Mouse (Mus musculus) thymus, adult 2 months (tissue): ENCODE measurements around the gene Pdpr. TPM values are rescaled to one million over a fixed set of nuclear protein-coding genes. Genes with fewer than 3 reads are reported as not detected.

Experiments used
- DNase-seq: peaks from one replicate; pipeline ENCODE4 v3.0.0; 2021
- H3K27ac ChIP-seq: fragments of 200-500 bp; 2 replicates; pipeline ENCODE4 v1.5.1; 2012; ENCODE audit warnings: low read length, control low read depth; ENCODE audit not compliant: control insufficient read depth, insufficient read depth
- H3K27me3 ChIP-seq: fragments of 200-500 bp; 2 replicates; pipeline ENCODE4 v1.6.1; 2012; ENCODE audit warnings: mild to moderate bottlenecking, low read length, moderate library complexity, mixed read lengths; ENCODE audit not compliant: control insufficient read depth, insufficient read depth
- H3K36me3 ChIP-seq: fragments of 200-500 bp; 2 replicates; pipeline ENCODE4 v1.6.1; 2012; ENCODE audit warnings: mild to moderate bottlenecking, low read length, moderate library complexity; ENCODE audit not compliant: control insufficient read depth, insufficient read depth
- H3K4me1 ChIP-seq: fragments of 200-500 bp; replicated peaks from 2 replicates; pipeline ENCODE4 v1.6.1; 2012; ENCODE audit warnings: low read length; ENCODE audit not compliant: control insufficient read depth, insufficient read depth
- H3K4me3 ChIP-seq: fragments of 200-500 bp; 2 replicates; pipeline ENCODE4 v1.5.1; 2012; ENCODE audit warnings: mild to moderate bottlenecking, low read length, control low read depth, moderate library complexity; ENCODE audit not compliant: control insufficient read depth, insufficient read depth
- CTCF ChIP-seq: fragments of 200-500 bp; IDR thresholded peaks from 2 replicates; pipeline ENCODE4 v1.5.1; 2012; ENCODE audit warnings: mild to moderate bottlenecking, control low read depth, low read length, moderate library complexity, borderline replicate concordance; ENCODE audit not compliant: control insufficient read depth, poor library complexity, insufficient read depth; ENCODE audit errors: extremely low read depth
- POLR2A ChIP-seq: fragments of 200-500 bp; IDR thresholded peaks from 2 replicates; pipeline ENCODE4 v1.6.1; 2012; ENCODE audit warnings: mild to moderate bottlenecking, low read length, control low read depth, moderate library complexity; ENCODE audit not compliant: control insufficient read depth, poor library complexity, insufficient read depth; ENCODE audit errors: extremely low read depth
- WGBS: fragments of 180-500 bp; shearing (Covaris S2); methylation state at CpG from one replicate; pipeline ENCODE4 v1.1.7; 2018; 5-methylcytosine and 5-hydroxymethylcytosine counted together
- polyA plus RNA-seq: library from polyadenylated mRNA; depleted of rRNA; stranded (reverse); fragments of >200 nt; gene quantifications from 2 replicates; pipeline ENCODE4 v1.2.3, GENCODE M21; 2012

The Pdpr gene
- polyA plus RNA-seq, 1 experiment, result 19.8 TPM

- no peak within 1 kb of the TSS for H3K27ac ChIP-seq
- peak within 1 kb of the TSS; percentile 92 for H3K4me3 ChIP-seq
- DNase-seq, result peak; percentile 90
- 2% methylated on average over 68 of the region's 68 CpGs for WGBS
- H3K36me3 ChIP-seq, result peaks cover 21% of the 10 kb centered on the region
- peaks cover 5% of the 10 kb centered on the region for H3K4me1 ChIP-seq
- TF ChIP-seq CTCF (peak; percentile 85), POLR2A (peak; percentile 48)
- H3K27me3 ChIP-seq, result no peaks in the 10 kb centered on the region
These were observed 38.2 kb upstream of the Pdpr start, which contains the start of gene Exosc6 for GRCm38 (mm10) chr8:111056158-111056663. TSS of gene Exosc6 (plus strand) at chr8:111056339.

- Histone ChIP-seq H3K27ac (no peak overlapping the region), H3K27me3 (no peaks in the 10 kb centered on the region), H3K4me3 (peak overlapping the region; percentile 92), H3K36me3 (peaks cover 21% of the 10 kb centered on the region), H3K4me1 (peaks cover 8% of the 10 kb centered on the region)
- no peak for DNase-seq
- peak; percentile 36; the same call in 1 of the 2 replicates for TF ChIP-seq CTCF
- TF ChIP-seq POLR2A, result no peak
- 1% methylated on average over 63 of the region's 63 CpGs for WGBS
These were observed 37.6 kb upstream of the Pdpr start for GRCm38 (mm10) chr8:111056691-111057293.

- Histone ChIP-seq H3K4me1 (peaks cover 12% of the 10 kb centered on the region), H3K27me3 (no peaks in the 10 kb centered on the region), H3K4me3 (no peak overlapping the region), H3K36me3 (peaks cover 12% of the 10 kb centered on the region), H3K27ac (no peak overlapping the region)
- no peak for TF ChIP-seq POLR2A
- 94% methylated on average over 2 of the region's 2 CpGs for WGBS
- no peak for DNase-seq
These were observed 35.4 kb upstream of the Pdpr start for GRCm38 (mm10) chr8:111058946-111059572.

- TF ChIP-seq CTCF (no peak), POLR2A (no peak)
- WGBS, result 1% methylated on average over 14 of the region's 14 CpGs
- Histone ChIP-seq H3K27ac (no peak overlapping the region), H3K36me3 (no peaks in the 10 kb centered on the region), H3K4me3 (peak overlapping the region; percentile 91), H3K4me1 (peaks cover 12% of the 10 kb centered on the region), H3K27me3 (no peaks in the 10 kb centered on the region)
- DNase-seq, result no peak
These were observed 32.8 kb upstream of the Pdpr start for GRCm38 (mm10) chr8:111061688-111062071.

- peak; percentile 86 for DNase-seq
- under 1% methylated on average over 27 of the region's 27 CpGs for WGBS
- no peak for TF ChIP-seq CTCF
- TF ChIP-seq POLR2A, result no peak
- Histone ChIP-seq H3K27ac (no peak overlapping the region), H3K27me3 (no peaks in the 10 kb centered on the region), H3K4me3 (peak overlapping the region; percentile 91), H3K36me3 (no peaks in the 10 kb centered on the region), H3K4me1 (peaks cover 8% of the 10 kb centered on the region)
These were observed 32.2 kb upstream of the Pdpr start for GRCm38 (mm10) chr8:111062072-111062757.

GRCm38 (mm10) chr8:111062893-111063292 is 31.5 kb upstream of the Pdpr start:
- no peaks in the 10 kb centered on the region for H3K36me3 ChIP-seq
- no peak overlapping the region for H3K4me3 ChIP-seq
- peaks cover 7% of the 10 kb centered on the region; the same call in 1 of the 2 replicates for H3K4me1 ChIP-seq
- no peak for DNase-seq
- H3K27me3 ChIP-seq, result no peaks in the 10 kb centered on the region
- WGBS, result 76% methylated on average over 2 of the region's 2 CpGs
- no peak overlapping the region for H3K27ac ChIP-seq
- TF ChIP-seq CTCF (no peak), POLR2A (no peak)
